Mouse (Mus musculus) CH12.LX (cell line): ENCODE measurements around the gene Rbmxl1. TPM values are rescaled to one million over a fixed set of nuclear protein-coding genes. Genes with fewer than 3 reads are reported as not detected.

Experiments
- DNase-seq: peaks from one replicate; pipeline ENCODE4 v3.0.0-alpha.2; 2013; ENCODE audit errors: extremely low read depth
- H3K27ac ChIP-seq: 2 replicates; pipeline ENCODE4 v1.5.1; 2012; ENCODE audit warnings: low read depth, mild to moderate bottlenecking, control low read depth, moderate library complexity; ENCODE audit not compliant: insufficient read depth
- H3K27me3 ChIP-seq: replicated peaks from 2 replicates; pipeline ENCODE3; 2012; ENCODE audit warnings: inconsistent platforms
- H3K36me3 ChIP-seq, 2 experiments: replicated peaks in 1 of 2; 2 replicates each; pipeline versions ENCODE3 to v1.6.1; 2012; ENCODE audit warnings: inconsistent platforms in 1 of 2, low read length in 1 of 2, mild to moderate bottlenecking in 1 of 2, mixed read lengths in 1 of 2, moderate library complexity in 1 of 2; ENCODE audit not compliant: control insufficient read depth in 1 of 2, insufficient read depth in 1 of 2
- H3K4me1 ChIP-seq, 2 experiments: 2 replicates each; pipeline ENCODE4 v1.6.1; 2012; ENCODE audit warnings: inconsistent platforms in 1 of 2, moderate library complexity in 1 of 2; ENCODE audit not compliant: insufficient read depth in 2 of 2, control insufficient read depth in 1 of 2
- H3K4me2 ChIP-seq: 2 replicates; pipeline ENCODE4 v1.6.1; 2012; ENCODE audit warnings: low read depth, mild to moderate bottlenecking, control low read depth; ENCODE audit not compliant: poor library complexity, insufficient read depth, severe bottlenecking
- H3K4me3 ChIP-seq, 3 experiments: fragments of 150-350 bp in 1 of 3; sonication (generic) in 1 of 3; replicated peaks in 1 of 3; 2 replicates each; pipeline versions ENCODE3 to v1.5.1; 2011 to 2012; ENCODE audit warnings: low read depth in 2 of 3, low read length in 2 of 3, mild to moderate bottlenecking in 2 of 3, moderate library complexity in 2 of 3, control low read depth in 1 of 3, improper control_type of control experiment in 1 of 3, inconsistent platforms in 1 of 3, mixed read lengths in 1 of 3; ENCODE audit not compliant: poor library complexity in 1 of 3
- H3K79me2 ChIP-seq: replicated peaks from 2 replicates; pipeline ENCODE4 v1.6.1; 2012; ENCODE audit warnings: mild to moderate bottlenecking, moderate library complexity; ENCODE audit not compliant: control insufficient read depth, poor library complexity, insufficient read depth, severe bottlenecking; ENCODE audit errors: extremely low read depth
- H3K9ac ChIP-seq: 2 replicates; pipeline ENCODE4 v1.6.1; 2012; ENCODE audit warnings: low read depth, mild to moderate bottlenecking, control low read depth, moderate library complexity; ENCODE audit not compliant: insufficient read depth
- H3K9me3 ChIP-seq: replicated peaks from 2 replicates; pipeline ENCODE3; 2012; ENCODE audit warnings: low read length, inconsistent platforms, mixed read lengths
- BHLHE40 ChIP-seq: IDR thresholded peaks from 2 replicates; pipeline ENCODE4 v1.6.1; 2011; ENCODE audit warnings: mild to moderate bottlenecking, low read depth, low read length, improper control_type of control experiment
- CHD1 ChIP-seq: IDR thresholded peaks from 2 replicates; pipeline ENCODE4 v1.6.1; 2012; ENCODE audit warnings: low read depth, low read length, improper control_type of control experiment, inconsistent platforms
- CHD2 ChIP-seq: IDR thresholded peaks from 2 replicates; pipeline ENCODE4 v1.6.1; 2011; ENCODE audit warnings: low read length, improper control_type of control experiment
- E2F4 ChIP-seq: IDR thresholded peaks from 2 replicates; pipeline ENCODE4 v1.6.1; 2011; ENCODE audit warnings: low read depth, low read length, improper control_type of control experiment; ENCODE audit not compliant: insufficient replicate concordance
- EP300 ChIP-seq: IDR thresholded peaks from 2 replicates; pipeline ENCODE4 v1.6.1; 2011; ENCODE audit warnings: low read length, improper control_type of control experiment
- GABPA ChIP-seq: IDR thresholded peaks from 2 replicates; pipeline ENCODE4 v1.6.1; 2012; ENCODE audit warnings: low read depth, low read length, improper control_type of control experiment, inconsistent platforms; ENCODE audit not compliant: insufficient replicate concordance
- HCFC1 ChIP-seq: IDR thresholded peaks from 2 replicates; pipeline ENCODE4 v1.6.1; 2012; ENCODE audit warnings: low read depth, mild to moderate bottlenecking, inconsistent platforms, low read length, improper control_type of control experiment
- JUN ChIP-seq: IDR thresholded peaks from 2 replicates; pipeline ENCODE4 v1.6.1; 2011; ENCODE audit warnings: low read depth, mild to moderate bottlenecking, low read length, improper control_type of control experiment, moderate library complexity; ENCODE audit not compliant: insufficient read depth
- JUND ChIP-seq: conservative IDR thresholded peaks from 2 replicates; pipeline ENCODE4 v1.6.1; 2011; ENCODE audit warnings: low read depth, low read length, improper control_type of control experiment
- KAT2A ChIP-seq: IDR thresholded peaks from 2 replicates; pipeline ENCODE4 v1.6.1; 2012; ENCODE audit warnings: low read length, improper control_type of control experiment, inconsistent platforms; ENCODE audit not compliant: insufficient replicate concordance
- MAX ChIP-seq: IDR thresholded peaks from 2 replicates; pipeline ENCODE4 v1.6.1; 2011; ENCODE audit warnings: low read length, improper control_type of control experiment
- MAZ ChIP-seq: IDR thresholded peaks from 2 replicates; pipeline ENCODE4 v1.6.1; 2012; ENCODE audit warnings: low read depth, mild to moderate bottlenecking, inconsistent platforms, low read length, improper control_type of control experiment, moderate library complexity
- MEF2A ChIP-seq: IDR thresholded peaks from 2 replicates; pipeline ENCODE4 v1.6.1; 2014; ENCODE audit warnings: low read depth, mild to moderate bottlenecking, inconsistent platforms, low read length, improper control_type of control experiment, borderline replicate concordance
- MYC ChIP-seq: IDR thresholded peaks from 2 replicates; pipeline ENCODE4 v1.6.1; 2011; ENCODE audit warnings: low read depth, mild to moderate bottlenecking, improper control_type of control experiment, low read length
- POLR2AphosphoS2 ChIP-seq: IDR thresholded peaks from 2 replicates; pipeline ENCODE4 v1.6.1; 2011; ENCODE audit warnings: low read depth, low read length, improper control_type of control experiment
- RCOR1 ChIP-seq: conservative IDR thresholded peaks from 2 replicates; pipeline ENCODE4 v1.6.1; 2012; ENCODE audit warnings: low read depth, mild to moderate bottlenecking, inconsistent platforms, low read length, improper control_type of control experiment
- UBTF ChIP-seq: IDR thresholded peaks from 2 replicates; pipeline ENCODE4 v1.6.1; 2012; ENCODE audit warnings: low read depth, mild to moderate bottlenecking, inconsistent platforms, low read length, improper control_type of control experiment, moderate library complexity
- USF2 ChIP-seq: conservative IDR thresholded peaks from 2 replicates; pipeline ENCODE4 v1.6.1; 2011; ENCODE audit warnings: low read depth, low read length, improper control_type of control experiment
- ZKSCAN1 ChIP-seq: IDR thresholded peaks from 2 replicates; pipeline ENCODE4 v1.6.1; 2012; ENCODE audit warnings: low read depth, inconsistent platforms, low read length, improper control_type of control experiment, borderline replicate concordance
- ZMIZ1 ChIP-seq: IDR thresholded peaks from 2 replicates; pipeline ENCODE4 v1.6.1; 2012; ENCODE audit warnings: low read depth, mild to moderate bottlenecking, inconsistent platforms, low read length, improper control_type of control experiment
- ZNF384 ChIP-seq: IDR thresholded peaks from 2 replicates; pipeline ENCODE4 v1.6.1; 2012; ENCODE audit warnings: low read depth, low read length, improper control_type of control experiment, inconsistent platforms
- dilution Hi-C: fragments of 300-500 bp; cut with MboI; formaldehyde crosslinking; loops from 2 replicates; pipeline ENCODE4 v1.14.3; 2020; ENCODE audit warnings: low sequenced_read_pairs; ENCODE audit not compliant: extremely low pct_unique_long_range_greater_than_20kb, extremely low pct_ligation_motif_present
- in situ Hi-C: fragments of 300-500 bp; cut with MboI; formaldehyde crosslinking; loops from 3 replicates; pipeline ENCODE4 v1.14.3; 2019; ENCODE audit warnings: low sequenced_read_pairs, low pct_ligation_motif_present, low pct_unique_long_range_greater_than_20kb, mixed read lengths
- polyA plus RNA-seq: library from polyadenylated mRNA; unstranded; fragments of >175 nt; gene quantifications from 2 replicates; pipeline ENCODE4 v1.2.1, GENCODE M21; 2012; ENCODE audit warnings: low read depth; ENCODE audit not compliant: insufficient read length
- total RNA-seq, 2 experiments: library from RNA; depleted of rRNA; stranded (reverse); fragments of 300-350 nt in 1 of 2; fragments of >200 nt in 1 of 2; gene quantifications; 2 replicates each; pipeline ENCODE4 v1.2.3; 2012 to 2014

Gene Rbmxl1
- total and polyA plus RNA-seq, 3 experiments: 103 to 226 (median 191) TPM

- Histone ChIP-seq H3K9me3 (no peaks in the 10 kb centered on the region), H3K4me1 (peaks cover 0 to 8% of the 10 kb centered on the region in 2 experiments; a peak in 2 of 4 replicates), H3K27me3 (no peaks in the 10 kb centered on the region)
- DNase-seq: no peak
- TF ChIP-seq KAT2A: no peak
- no peak for TF ChIP-seq EP300
- TF ChIP-seq MAX: no peak
- no peak for TF ChIP-seq JUN
- TF ChIP-seq ZKSCAN1: no peak
- TF ChIP-seq GABPA: no peak
- no peak for TF ChIP-seq E2F4
- no peak for TF ChIP-seq MEF2A
- no peak for TF ChIP-seq HCFC1
- TF ChIP-seq, all 38 proteins: peak for 0
- H3K27ac ChIP-seq: no peak overlapping the region
- no peak overlapping the region for H3K4me2 ChIP-seq
- no peaks in the 10 kb centered on the region for H3K79me2 ChIP-seq
- peaks cover 6 to 48% of the 10 kb centered on the region in 2 experiments for H3K36me3 ChIP-seq
- no peak overlapping the region for H3K9ac ChIP-seq
- H3K4me3 ChIP-seq: no peak overlapping the region
- in situ Hi-C loops: no loop called here
- dilution Hi-C loops: no loop called here
Observed at GRCm38 (mm10) chr8:78555817-78556216, 47.1 kb upstream of the Rbmxl1 start.

DNA sequence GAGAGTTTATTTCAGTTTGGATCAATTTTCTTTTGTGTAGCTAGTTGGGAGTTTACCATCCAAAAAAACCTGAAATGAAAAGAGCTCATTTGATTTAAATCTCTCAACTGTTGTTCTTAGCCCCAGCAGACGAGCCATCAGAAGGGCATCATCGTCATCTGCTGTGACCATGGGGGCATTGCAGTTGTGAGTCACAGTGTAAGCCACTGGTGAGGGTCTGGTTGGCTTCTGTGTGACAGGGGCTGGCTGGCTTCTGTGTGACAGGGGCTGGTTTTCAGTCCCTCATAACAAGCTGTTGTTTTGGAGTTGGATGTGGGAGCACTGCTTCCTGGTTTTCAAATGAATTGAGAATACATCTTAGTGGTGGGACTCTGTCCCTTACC, 42.0 kb upstream of the Rbmxl1 start:
- Histone ChIP-seq H3K4me3 (no peak overlapping the region), H3K9ac (no peak overlapping the region), H3K9me3 (no peaks in the 10 kb centered on the region), H3K27ac (no peak overlapping the region), H3K79me2 (no peaks in the 10 kb centered on the region), H3K4me1 (no peaks in the 10 kb centered on the region)
- in situ Hi-C loops (no loop called here), dilution Hi-C loops (no loop called here)
- no peak for DNase-seq
- TF ChIP-seq JUND: no peak
- no peak for TF ChIP-seq CHD1
- no peak for TF ChIP-seq ZMIZ1
- no peak for TF ChIP-seq UBTF
- no peak for TF ChIP-seq RCOR1
- no peak for TF ChIP-seq ZNF384
- TF ChIP-seq HCFC1: no peak
- no peak for TF ChIP-seq USF2
- no peak for TF ChIP-seq MAX
- TF ChIP-seq GABPA: no peak
- TF ChIP-seq POLR2AphosphoS2: no peak
- TF ChIP-seq BHLHE40: no peak
- TF ChIP-seq MAZ: no peak
- TF ChIP-seq MYC: no peak
- TF ChIP-seq MEF2A: no peak
- TF ChIP-seq CHD2: no peak
- TF ChIP-seq, all 38 proteins: peak for 0
- peaks cover 6 to 44% of the 10 kb centered on the region in 2 experiments for H3K36me3 ChIP-seq
- H3K27me3 ChIP-seq: no peaks in the 10 kb centered on the region
- H3K4me2 ChIP-seq: no peak overlapping the region
